Mouse (Mus musculus): ENCODE measurements around the gene Olfr730. TPM values are rescaled to one million over a fixed set of nuclear protein-coding genes. Genes with fewer than 3 reads are reported as not detected.

Gene Olfr730
- not detected in 2 replicates for polyA plus RNA-seq (2015; fragmentation: Nextera tagmentation; extraction: Ambion mirVana)

GRCm38 (mm10) chr14:50188098-50188497 is at the start of gene Olfr730:
Olfr730 (minus strand) TSS chr14:50188198.
- H3K27me3 ChIP-seq, result no peaks in the 10 kb centered on the region
- no peak within 1 kb of the TSS for H3K9ac ChIP-seq
- no peaks in the 10 kb centered on the region for H3K4me1 ChIP-seq (replicated peaks)
- H3K9me3 ChIP-seq, result no peaks in the 10 kb centered on the region
- H3K4me2 ChIP-seq, result no peak within 1 kb of the TSS
- no peak within 1 kb of the TSS for H3K27ac ChIP-seq (replicated peaks)
- no peak within 1 kb of the TSS for H3K4me3 ChIP-seq
- ATAC-seq (ENCODE audit: low FRiP score, low read depth), result no peak
- WGBS, result 59% methylated on average over 1 of the region's 1 CpGs
- H3K36me3 ChIP-seq, result no peaks in the 10 kb centered on the region

DNA sequence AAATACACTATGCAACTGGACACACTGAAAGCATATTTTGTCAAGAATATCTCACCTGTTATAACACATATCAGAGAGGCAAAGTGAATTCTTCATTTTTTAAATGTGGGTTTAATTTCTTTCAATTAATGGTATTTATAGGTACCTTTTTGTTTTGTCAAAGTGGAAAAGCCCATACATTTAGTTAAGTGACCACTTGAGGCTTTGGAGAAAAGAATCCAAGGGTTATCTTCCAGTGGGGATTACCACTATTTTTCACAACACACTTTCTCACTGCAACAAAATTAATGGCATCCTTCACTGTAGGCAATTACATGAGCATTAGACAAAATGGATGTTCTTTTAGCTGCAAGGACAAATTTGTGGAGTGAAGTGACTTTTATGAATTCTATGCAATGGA is 35.2 kb downstream of the Olfr730 start, which contains the start of gene Olfr729:
TSS of gene Olfr729 (minus strand) at position 101 of the 400 bp plus-strand sequence.
- H3K9ac ChIP-seq, result no peak within 1 kb of the TSS
- no peaks in the 10 kb centered on the region for H3K4me1 ChIP-seq (replicated peaks)
- H3K9me3 ChIP-seq, result no peaks in the 10 kb centered on the region
- H3K4me2 ChIP-seq, result no peak within 1 kb of the TSS
- ATAC-seq (ENCODE audit: low FRiP score, low read depth), result no peak
- no peaks in the 10 kb centered on the region for H3K27me3 ChIP-seq
- no peak within 1 kb of the TSS for H3K27ac ChIP-seq (replicated peaks)
- H3K4me3 ChIP-seq, result no peak within 1 kb of the TSS
- H3K36me3 ChIP-seq, result no peaks in the 10 kb centered on the region

- Histone ChIP-seq H3K4me1 (replicated peaks) (no peaks in the 10 kb centered on the region), H3K4me3 (no peak within 1 kb of the TSS), H3K4me2 (no peak within 1 kb of the TSS), H3K27ac (replicated peaks) (no peak within 1 kb of the TSS), H3K9me3 (no peaks in the 10 kb centered on the region), H3K36me3 (no peaks in the 10 kb centered on the region), H3K9ac (no peak within 1 kb of the TSS), H3K27me3 (no peaks in the 10 kb centered on the region)
- ATAC-seq (ENCODE audit: low FRiP score, low read depth), result no peak
- 91% methylated on average over 5 of the region's 5 CpGs for WGBS
Measured at GRCm38 (mm10) chr14:50142580-50142979, 45.4 kb downstream of the Olfr730 start, which contains the start of gene Olfr728. Olfr728 (minus strand) TSS chr14:50142680.

Other genes starting within 250 kb of the Olfr730 start
- gene Olfr724, start 224.9 kb downstream of the Olfr730 start, polyA plus RNA-seq (2015; fragmentation: Nextera tagmentation; extraction: Ambion mirVana), result not detected in 2 replicates
- gene Olfr725, start 147.8 kb downstream of the Olfr730 start, polyA plus RNA-seq (2015; fragmentation: Nextera tagmentation; extraction: Ambion mirVana), result not detected in 2 replicates
- gene Olfr726, start 97.2 kb downstream of the Olfr730 start, polyA plus RNA-seq (2015; fragmentation: Nextera tagmentation; extraction: Ambion mirVana), result not detected in 2 replicates
- not detected in 2 replicates for gene Olfr727, start 65.0 kb downstream of the Olfr730 start, polyA plus RNA-seq (2015; fragmentation: Nextera tagmentation; extraction: Ambion mirVana)
- gene Olfr728, start 45.5 kb downstream of the Olfr730 start, polyA plus RNA-seq (2015; fragmentation: Nextera tagmentation; extraction: Ambion mirVana), result 0.03 TPM in 1 of 2 replicates, not detected in the other
- not detected in 2 replicates for gene Olfr729, start 35.3 kb downstream of the Olfr730 start, polyA plus RNA-seq (2015; fragmentation: Nextera tagmentation; extraction: Ambion mirVana)
- gene Olfr731, start 53.7 kb upstream of the Olfr730 start, polyA plus RNA-seq (2015; fragmentation: Nextera tagmentation; extraction: Ambion mirVana), result not detected in 2 replicates
- not detected in 2 replicates for gene Olfr732, start 96.0 kb upstream of the Olfr730 start, polyA plus RNA-seq (2015; fragmentation: Nextera tagmentation; extraction: Ambion mirVana)
- gene Olfr733, start 113.3 kb upstream of the Olfr730 start, polyA plus RNA-seq (2015; fragmentation: Nextera tagmentation; extraction: Ambion mirVana), result not detected in 2 replicates
- gene Olfr734, start 138.6 kb upstream of the Olfr730 start, polyA plus RNA-seq (2015; fragmentation: Nextera tagmentation; extraction: Ambion mirVana), result not detected in 2 replicates
- gene Olfr735, start 160.7 kb upstream of the Olfr730 start, polyA plus RNA-seq (2015; fragmentation: Nextera tagmentation; extraction: Ambion mirVana), result not detected in 2 replicates
- gene Tlr11, start 169.7 kb upstream of the Olfr730 start, polyA plus RNA-seq (2015; fragmentation: Nextera tagmentation; extraction: Ambion mirVana), result not detected in 2 replicates
- not detected in 2 replicates for gene Olfr736, start 193.0 kb upstream of the Olfr730 start, polyA plus RNA-seq (2015; fragmentation: Nextera tagmentation; extraction: Ambion mirVana)
- not detected in 2 replicates for gene Olfr738, start 219.4 kb upstream of the Olfr730 start, polyA plus RNA-seq (2015; fragmentation: Nextera tagmentation; extraction: Ambion mirVana)
- not detected in 2 replicates for gene Olfr739, start 230.4 kb upstream of the Olfr730 start, polyA plus RNA-seq (2015; fragmentation: Nextera tagmentation; extraction: Ambion mirVana)